Mouse (Mus musculus) ZHBTc4 (cell line): Measurements from ENCODE around the gene 4930469K13Rik.
A peak's percentile ranks its signal among the peaks of the same experiment; 100 is the strongest.
"Not testable (repeated sequence)": the region's sequence is repeated elsewhere in the genome, so short reads cannot be mapped to it uniquely, and the experiment has no call there.

Experiments
- DNase-seq: peaks from one replicate; pipeline ENCODE4 v3.0.0-alpha.2; 2011; ENCODE audit warnings: low read depth, low spot score

Gene 4930469K13Rik

DNA sequence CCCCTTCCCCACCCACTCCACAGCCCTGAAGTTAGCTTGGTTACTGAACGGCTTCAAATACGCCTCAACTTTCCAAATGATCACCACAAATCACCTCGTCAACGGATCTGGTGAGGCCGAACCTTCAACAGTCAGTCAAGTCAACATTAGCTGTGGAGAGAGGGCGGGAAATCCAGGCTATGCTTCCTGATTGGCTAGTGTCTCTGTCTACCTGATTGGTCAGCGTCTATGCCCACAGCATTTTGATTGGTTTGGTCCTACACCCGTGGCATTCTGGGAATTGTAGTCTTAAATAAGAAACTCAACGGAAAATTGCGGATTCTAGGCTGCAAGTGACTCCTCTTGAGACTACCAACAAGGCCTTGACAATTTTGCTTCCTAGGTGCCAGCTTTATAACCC, at the start of gene 4930469K13Rik:
4930469K13Rik (minus strand) TSS at position 133 of the 400 bp plus-strand sequence.
- peak; percentile 79 for DNase-seq

GRCm38 (mm10) chr11:34146934-34147333, 48.6 kb upstream of the 4930469K13Rik start:
- peak; percentile 34 for DNase-seq

DNA sequence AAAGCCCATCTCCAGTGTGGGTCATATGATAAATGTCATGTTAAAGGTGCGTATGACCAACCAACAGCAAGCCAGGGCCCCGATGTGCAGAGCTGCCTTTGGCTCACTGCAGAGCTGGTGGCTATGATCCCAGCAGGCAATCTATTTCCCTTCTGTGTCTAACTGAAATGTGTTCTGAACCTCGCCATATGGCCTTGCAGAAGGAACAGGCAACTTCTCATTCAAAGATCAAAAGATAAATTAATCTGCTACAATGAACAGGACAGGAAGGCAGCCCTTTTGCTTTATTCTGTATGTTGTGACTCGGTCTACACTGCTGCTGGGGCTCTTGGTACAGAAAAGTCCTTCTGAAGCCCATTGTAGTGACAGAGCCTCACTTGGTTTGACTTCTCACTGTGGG, 46.1 kb upstream of the 4930469K13Rik start:
- no peak for DNase-seq

DNA sequence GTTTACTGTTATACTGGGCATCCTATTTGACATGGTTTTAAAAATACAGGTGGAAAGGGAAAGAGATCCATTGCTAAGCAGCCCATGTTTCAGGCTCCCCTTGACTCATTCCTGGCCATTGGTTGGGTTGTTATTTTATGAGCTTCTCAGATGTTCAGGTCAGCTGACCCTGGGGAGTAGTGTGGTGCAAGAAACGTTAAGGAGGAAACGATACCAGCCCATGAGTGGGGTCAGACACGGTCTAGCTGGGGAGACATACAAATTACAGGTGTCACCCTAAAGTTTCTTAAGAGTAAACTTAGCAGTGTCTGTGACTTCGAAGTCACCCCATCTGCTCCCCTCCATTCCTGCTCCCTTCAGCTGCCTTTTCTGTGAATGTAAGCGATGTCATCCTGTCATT, 45.6 kb upstream of the 4930469K13Rik start:
- DNase-seq, result no peak

- no peak for DNase-seq
These were observed 40.9 kb upstream of the 4930469K13Rik start for GRCm38 (mm10) chr11:34139296-34139695.

GRCm38 (mm10) chr11:34128412-34128811, 30.1 kb upstream of the 4930469K13Rik start:
- no peak for DNase-seq

- DNase-seq, result not testable (repeated sequence)
These were observed 27.4 kb upstream of the 4930469K13Rik start for GRCm38 (mm10) chr11:34125727-34126126.

DNA sequence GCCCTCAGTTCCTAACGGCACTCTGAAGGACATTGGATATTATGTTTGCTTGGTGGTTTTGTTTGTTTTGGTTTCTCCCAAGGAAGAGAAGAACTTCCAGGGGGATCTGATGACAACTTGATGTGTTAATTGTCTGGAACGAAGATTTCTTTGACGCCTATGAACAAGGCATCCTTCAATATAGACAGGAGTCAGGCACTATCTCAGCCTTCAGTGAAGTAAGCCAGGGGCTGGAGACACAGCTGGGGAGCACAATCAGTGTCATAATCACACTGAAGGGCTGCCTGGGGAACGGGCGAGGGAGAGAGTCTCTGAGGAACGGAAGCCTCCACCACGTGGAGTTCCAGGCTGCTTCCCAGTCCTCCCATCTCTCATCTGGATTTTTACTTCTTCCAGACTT, 26.5 kb upstream of the 4930469K13Rik start:
- no peak for DNase-seq

DNA sequence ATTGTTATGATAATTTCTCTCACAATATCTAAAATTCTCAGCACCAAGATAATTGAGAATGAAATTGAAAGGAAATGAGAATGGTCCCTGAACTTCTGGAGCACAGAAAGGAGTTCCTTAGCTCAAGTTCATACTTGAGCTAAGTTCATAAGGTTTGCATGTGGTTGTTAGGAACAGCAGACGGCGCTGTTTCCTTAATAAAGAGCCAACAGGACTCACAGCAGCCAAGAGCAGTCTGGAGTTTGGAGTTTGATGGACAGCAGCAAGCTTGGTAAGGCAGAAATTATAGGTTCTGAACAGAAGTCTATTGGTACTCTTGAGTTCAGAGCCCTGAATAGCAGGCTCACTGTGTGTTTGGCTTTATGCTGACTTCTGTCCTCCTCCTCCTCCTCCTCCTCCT, 24.8 kb upstream of the 4930469K13Rik start:
- DNase-seq, result peak; percentile 68

DNA sequence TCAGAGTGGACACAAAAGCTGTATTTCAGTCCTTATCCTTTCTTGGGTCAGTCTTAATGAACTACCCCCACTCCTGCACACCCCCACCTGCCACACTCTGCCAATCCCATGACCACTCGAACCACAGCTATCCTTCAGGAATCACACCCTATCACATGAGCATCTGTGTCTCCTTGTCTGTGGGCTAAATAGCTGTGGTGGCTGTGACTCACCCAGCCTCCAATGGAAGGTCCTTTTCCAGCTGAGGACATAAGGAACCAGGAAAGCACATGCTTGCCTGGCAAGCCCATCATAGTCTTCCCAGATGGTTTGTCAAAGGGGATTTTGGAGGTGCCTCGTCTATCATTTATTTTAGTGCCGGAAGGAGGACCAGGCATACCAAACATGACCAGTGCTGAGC, 20.0 kb upstream of the 4930469K13Rik start:
- DNase-seq, result no peak

GRCm38 (mm10) chr11:34117581-34117980, 19.2 kb upstream of the 4930469K13Rik start:
- DNase-seq, result no peak

- DNase-seq, result no peak
These were observed 18.3 kb upstream of the 4930469K13Rik start for GRCm38 (mm10) chr11:34116572-34117135.

- peak; percentile 14 for DNase-seq
These were observed 15.4 kb upstream of the 4930469K13Rik start for GRCm38 (mm10) chr11:34113760-34114159.

GRCm38 (mm10) chr11:34112781-34113380, 14.5 kb upstream of the 4930469K13Rik start:
- DNase-seq, result peak; percentile 85

GRCm38 (mm10) chr11:34111940-34112339, 13.6 kb upstream of the 4930469K13Rik start:
- DNase-seq, result peak; percentile 6

DNA sequence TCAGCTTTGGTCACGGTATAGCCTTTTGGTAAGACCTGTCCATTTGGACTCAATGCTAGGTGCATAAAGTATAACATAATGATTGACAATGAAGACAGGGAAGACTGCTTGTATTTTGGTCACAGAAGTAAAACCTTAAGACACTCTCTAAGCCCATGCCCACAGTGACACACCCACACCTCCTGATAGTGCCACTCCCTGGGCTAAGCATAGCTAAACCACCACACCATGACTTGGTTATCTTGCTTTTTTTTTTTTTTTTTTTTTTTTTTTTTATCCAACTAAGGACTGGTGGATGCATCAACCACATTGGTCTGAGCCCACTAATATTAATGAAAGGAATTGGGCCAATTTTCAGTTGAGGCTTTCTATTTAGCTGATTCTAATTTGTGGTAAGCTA, 10.9 kb upstream of the 4930469K13Rik start:
- DNase-seq, result no peak

DNA sequence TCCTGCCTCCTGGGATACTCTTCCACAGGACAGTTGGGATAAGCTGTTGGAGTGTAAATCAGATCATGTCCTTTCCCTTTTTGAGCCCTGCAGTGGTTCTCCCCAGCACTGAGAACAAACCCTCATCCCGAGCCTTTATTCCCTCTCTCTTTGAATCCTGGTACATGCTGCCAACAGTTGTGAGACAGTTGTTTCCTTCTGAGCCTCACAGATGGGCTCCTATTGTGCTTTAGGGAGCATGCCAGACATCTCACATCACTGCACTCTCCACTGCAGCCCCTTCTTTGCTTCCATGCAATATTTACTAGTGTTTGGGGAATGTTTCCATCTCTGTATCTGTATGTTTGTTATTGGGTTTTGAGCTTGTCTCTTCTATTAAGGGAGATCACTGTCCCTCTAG, 6.6 kb upstream of the 4930469K13Rik start:
- DNase-seq, result no peak

- DNase-seq, result no peak
These were observed 3.5 kb upstream of the 4930469K13Rik start for GRCm38 (mm10) chr11:34101827-34102226.

GRCm38 (mm10) chr11:34087064-34087463, 11.3 kb downstream of the 4930469K13Rik start:
- DNase-seq, result no peak

GRCm38 (mm10) chr11:34086164-34086751, 12.1 kb downstream of the 4930469K13Rik start:
- no peak for DNase-seq

GRCm38 (mm10) chr11:34084639-34085038, 13.7 kb downstream of the 4930469K13Rik start:
- DNase-seq, result no peak

DNA sequence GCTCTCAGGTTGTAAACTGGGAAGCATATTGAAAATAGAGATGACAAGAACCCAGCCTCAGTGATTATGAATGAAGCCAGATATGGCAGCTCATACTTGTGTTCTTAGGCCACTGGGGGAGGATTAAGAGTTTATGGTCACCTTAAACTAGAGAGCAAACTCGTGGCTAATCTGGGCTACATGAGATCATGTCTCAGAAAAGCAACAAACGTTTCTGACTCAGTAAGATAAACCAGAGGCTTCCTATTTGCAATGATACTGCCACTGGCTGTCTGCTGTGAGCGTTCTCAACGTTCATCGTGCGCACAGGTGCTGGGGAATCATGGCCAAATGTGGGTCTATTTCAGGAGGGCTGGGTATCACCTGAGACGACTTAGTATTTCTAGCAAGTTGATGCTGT, 14.6 kb downstream of the 4930469K13Rik start:
- no peak for DNase-seq
